ENCODE assay signal across 10 mouse cellular contexts in the genomic region with DNA sequence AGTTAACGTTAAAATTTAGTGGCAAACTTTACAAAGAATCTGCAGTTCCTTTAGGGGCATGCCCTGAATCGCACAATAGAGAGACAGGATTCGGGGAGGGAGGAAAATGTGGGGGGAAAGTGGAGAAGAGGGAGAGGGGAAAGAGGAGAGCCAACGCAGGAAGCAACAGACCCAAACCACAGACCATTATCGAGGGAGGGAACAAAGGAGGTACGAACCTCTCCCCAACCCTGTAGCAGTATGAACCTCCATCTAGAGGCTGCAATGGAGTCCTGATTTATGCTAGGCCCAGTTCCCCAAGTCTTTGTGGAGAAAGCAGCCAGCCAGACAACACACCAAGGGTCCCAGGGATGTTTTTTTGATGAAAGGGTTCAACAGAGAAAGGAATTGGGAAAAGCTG. TPM values are rescaled to one million over a fixed set of nuclear protein-coding genes. Genes with fewer than 3 reads are reported as not detected.
DNase-seq lines count a peak whose midpoint lies in the region; ATAC-seq and TF ChIP-seq lines count a peak whose summit lies in the region.
"Had no signal": no experiment of that assay in that cellular context is flagged by ENCODE, and none has a peak within 500 bp of the region (broad histone marks: within the 10 kb centered on the region; RNA-seq: fewer than 3 reads in every experiment).

No protein-coding gene starts in this region.

- H3K4me3 ChIP-seq in layer of hippocampus, adult 2 months, result peak overlapping the region; percentile 39
- peak overlapping the region; percentile 2; the same call in 1 of the 2 replicates for H3K4me3 ChIP-seq in forebrain, embryonic 11.5 days (ENCODE audit: low read depth, low read length)
- H3K4me3 ChIP-seq in intestine, postnatal 0 days (ENCODE audit: low read depth, low read length), result no peak overlapping the region
- no peak overlapping the region for H3K4me3 ChIP-seq in neural tube, embryonic 14.5 days (ENCODE audit: low read depth, low read length)

- TF ChIP-seq CTCF in layer of hippocampus, adult 2 months (conservative IDR thresholded peaks at IDR 0.05), result no peak
- TF ChIP-seq CTCF in intestine, postnatal 0 days (IDR thresholded peaks at IDR 0.05; ENCODE audit: low read depth), result no peak

- H3K9ac ChIP-seq in forebrain, embryonic 11.5 days (ENCODE audit: low read length), result peak overlapping the region; percentile 30
- H3K9ac ChIP-seq in intestine, postnatal 0 days (ENCODE audit: low read depth, low read length), result no peak overlapping the region
- H3K9ac ChIP-seq in neural tube, embryonic 14.5 days (replicated peaks; ENCODE audit: low read depth, low read length), result no peak overlapping the region

- WGBS in forebrain, embryonic 11.5 days, result 9% methylated on average over 6 of the region's 6 CpGs
- WGBS in intestine, postnatal 0 days, result 30% methylated on average over 6 of the region's 6 CpGs
- WGBS in neural tube, embryonic 14.5 days, result 8% methylated on average over 6 of the region's 6 CpGs

- no peak overlapping the region for H3K27ac ChIP-seq in layer of hippocampus, adult 2 months
- no peak overlapping the region for H3K27ac ChIP-seq in forebrain, embryonic 11.5 days (ENCODE audit: low read depth, low read length)
- no peak overlapping the region for H3K27ac ChIP-seq in intestine, postnatal 0 days (ENCODE audit: low read depth, low read length)
- no peak overlapping the region for H3K27ac ChIP-seq in neural tube, embryonic 14.5 days (ENCODE audit: low read depth, low read length)
- H3K27ac ChIP-seq: macrophage had no signal

- peak overlapping the region; percentile 42; the same call in 1 of the 2 replicates for H3K4me2 ChIP-seq in forebrain, embryonic 11.5 days (ENCODE audit: low read depth, low read length, severe bottlenecking)
- H3K4me2 ChIP-seq in intestine, postnatal 0 days (replicated peaks; ENCODE audit: low read depth), result peak overlapping the region; percentile 40; the same call in 1 of the 2 replicates
- peak overlapping the region; percentile 41 for H3K4me2 ChIP-seq in neural tube, embryonic 14.5 days (ENCODE audit: low read depth, low read length)

- no peaks in the 10 kb centered on the region; the same call in 1 of the 2 replicates for H3K9me3 ChIP-seq in forebrain, embryonic 11.5 days (ENCODE audit: control insufficient read depth, low read length)
- no peaks in the 10 kb centered on the region for H3K9me3 ChIP-seq in intestine, postnatal 0 days (ENCODE audit: control insufficient read depth)
- H3K9me3 ChIP-seq in neural tube, embryonic 14.5 days (ENCODE audit: control insufficient read depth, low read length), result no peaks in the 10 kb centered on the region

- peaks cover 6% of the 10 kb centered on the region for H3K4me1 ChIP-seq in forebrain, embryonic 11.5 days (replicated peaks; ENCODE audit: control insufficient read depth, insufficient read depth, low read length)
- 0 out of 2 replicates have a peak, but pooled peaks cover 2% of the 10 kb centered on the region for H3K4me1 ChIP-seq in intestine, postnatal 0 days (replicated peaks; ENCODE audit: control insufficient read depth, insufficient read depth, low read length)
- H3K4me1 ChIP-seq in neural tube, embryonic 14.5 days (ENCODE audit: control insufficient read depth, insufficient read depth, low read length), result peaks cover 6% of the 10 kb centered on the region

- H3K27me3 ChIP-seq in forebrain, embryonic 11.5 days (ENCODE audit: control insufficient read depth, insufficient read depth, low read length), result no peaks in the 10 kb centered on the region
- H3K27me3 ChIP-seq in intestine, postnatal 0 days (replicated peaks; ENCODE audit: control insufficient read depth, insufficient read depth, low read length), result no peaks in the 10 kb centered on the region
- H3K27me3 ChIP-seq in neural tube, embryonic 14.5 days (ENCODE audit: control insufficient read depth, insufficient read depth, low read length), result no peaks in the 10 kb centered on the region

- H3K36me3 ChIP-seq in forebrain, embryonic 11.5 days (ENCODE audit: control insufficient read depth, insufficient read depth, low read length), result no peaks in the 10 kb centered on the region
- no peaks in the 10 kb centered on the region for H3K36me3 ChIP-seq in intestine, postnatal 0 days (ENCODE audit: control insufficient read depth, insufficient read depth)
- H3K36me3 ChIP-seq in neural tube, embryonic 14.5 days (ENCODE audit: control insufficient read depth, insufficient read depth, low read length), result no peaks in the 10 kb centered on the region
- H3K36me3 ChIP-seq: G1E had no signal

- ATAC-seq in forebrain, embryonic 11.5 days (replicated peaks; ENCODE audit: low FRiP score), result peak; percentile 43; the same call in 1 of the 2 replicates
- no peak for ATAC-seq in intestine, postnatal 0 days
- ATAC-seq in neural tube, embryonic 14.5 days (ENCODE audit: low read depth), result no peak
- no peak for ATAC-seq in megakaryocyte-erythroid progenitor cell, adult 5-6 weeks (replicated peaks; ENCODE audit: low FRiP score, low TSS enrichment, poor library complexity, severe bottlenecking)

- no peak for DNase-seq in layer of hippocampus, adult 2 months (ENCODE audit: low spot score in 2 of 2)
- no peak for DNase-seq in layer of hippocampus, adult 9-10 months (ENCODE audit: low spot score)
- no peak for DNase-seq in forebrain, embryonic 11.5 days (ENCODE audit: low spot score)
- no peak for DNase-seq in natural killer cell, adult 2 months (ENCODE audit: low spot score in 2 of 2)
- no peak for DNase-seq in spleen, postnatal 10 days (ENCODE audit: low spot score in 2 of 2)

RNA-seq across cellular contexts. Expression of a gene that starts 0.6 kb away (rescaled TPM):
- 1 to 10 TPM; 1.6 to 2.4 TPM for total RNA-seq in layer of hippocampus, adult 2 months (2021)
- polyA plus RNA-seq in forebrain, embryonic 11.5 days (2014; fragmentation: Nextera tagmentation; extraction: Ambion mirVana), result 0.29 and 0.36 TPM in 2 replicates
- 0.13 and 0.47 TPM in 2 replicates for polyA plus RNA-seq in intestine, postnatal 0 days (2015; fragmentation: Nextera tagmentation; extraction: Ambion mirVana)
- 0.70 TPM in 1 of 2 replicates, not detected in the other for polyA plus RNA-seq in neural tube, embryonic 14.5 days (2014; fragmentation: Nextera tagmentation; extraction: Ambion mirVana)
- total RNA-seq in megakaryocyte-erythroid progenitor cell, adult 5-6 weeks (2014; fragmentation: Nextera tagmentation), result not detected in 2 replicates
- total RNA-seq in megakaryocyte-erythroid progenitor cell, adult 5-6 weeks (2017), result not detected in 2 replicates
- polyA plus RNA-seq: G1E, macrophage had no signal

RNA-seq across cellular contexts. Expression of a gene that starts 50.0 kb away (rescaled TPM):
- 10 to 100 TPM; 13.7 to 17.8 TPM for total RNA-seq in layer of hippocampus, adult 2 months (2021)
- polyA plus RNA-seq in forebrain, embryonic 11.5 days (2014; fragmentation: Nextera tagmentation; extraction: Ambion mirVana), result 31.2 and 31.9 TPM in 2 replicates
- polyA plus RNA-seq in intestine, postnatal 0 days (2015; fragmentation: Nextera tagmentation; extraction: Ambion mirVana), result 8.9 and 9.2 TPM in 2 replicates
- 8.7 and 10.8 TPM in 2 replicates for polyA plus RNA-seq in neural tube, embryonic 14.5 days (2014; fragmentation: Nextera tagmentation; extraction: Ambion mirVana)
- total RNA-seq in megakaryocyte-erythroid progenitor cell, adult 5-6 weeks (2014; fragmentation: Nextera tagmentation), result not detected in 2 replicates
- total RNA-seq in megakaryocyte-erythroid progenitor cell, adult 5-6 weeks (2017), result not detected in 2 replicates
- polyA plus RNA-seq: G1E, macrophage had no signal

Comparison
In these comparisons a context has a peak if more than half of its experiments do, and no peak if none do; other contexts are left out.
1. H3K4me3 ChIP-seq: peak in layer of hippocampus, adult 2 months (single experiment) and forebrain, embryonic 11.5 days (single experiment); none in intestine, postnatal 0 days (single experiment) and neural tube, embryonic 14.5 days (single experiment).
2. Peak in every context shown above with its lines, with median percentiles within 50 percentile points of each other: H3K4me2 ChIP-seq.